Mouse (Mus musculus) olfactory bulb, adult 2 months (tissue): ENCODE measurements around the gene Usp3.

Experiments
- CTCF ChIP-seq: fragments of 200-500 bp; IDR thresholded peaks from 2 replicates; pipeline ENCODE4 v1.5.1; 2012; ENCODE audit warnings: low read depth, mild to moderate bottlenecking, low read length, moderate library complexity; ENCODE audit not compliant: insufficient read depth
- POLR2A ChIP-seq: fragments of 200-500 bp; IDR thresholded peaks from 2 replicates; pipeline ENCODE4 v1.6.1; 2012; ENCODE audit warnings: mild to moderate bottlenecking, low read depth, low read length, moderate library complexity; ENCODE audit not compliant: insufficient read depth

GRCm38 (mm10) chr9:66597076-66597475 is 4.1 kb upstream of the Usp3 start:
- TF ChIP-seq POLR2A (no peak), CTCF (no peak)
